Mouse (Mus musculus): ENCODE data around the gene Ssr3.
"Not testable (repeated sequence)": the region's sequence is repeated elsewhere in the genome, so short reads cannot be mapped to it uniquely, and the experiment has no call there.

Ssr3 gene

GRCm38 (mm10) chr3:65392421-65392817 lies at the start of gene Ssr3:
TSS of gene Ssr3 (minus strand) at chr3:65392623.
- DNase-seq (ENCODE audit: low spot score in 2 of 2) = peak; percentile 87 to 91

GRCm38 (mm10) chr3:65441586-65442111 lies 49.2 kb upstream of the Ssr3 start:
- DNase-seq (ENCODE audit: low spot score in 2 of 2) = no peak

DNA sequence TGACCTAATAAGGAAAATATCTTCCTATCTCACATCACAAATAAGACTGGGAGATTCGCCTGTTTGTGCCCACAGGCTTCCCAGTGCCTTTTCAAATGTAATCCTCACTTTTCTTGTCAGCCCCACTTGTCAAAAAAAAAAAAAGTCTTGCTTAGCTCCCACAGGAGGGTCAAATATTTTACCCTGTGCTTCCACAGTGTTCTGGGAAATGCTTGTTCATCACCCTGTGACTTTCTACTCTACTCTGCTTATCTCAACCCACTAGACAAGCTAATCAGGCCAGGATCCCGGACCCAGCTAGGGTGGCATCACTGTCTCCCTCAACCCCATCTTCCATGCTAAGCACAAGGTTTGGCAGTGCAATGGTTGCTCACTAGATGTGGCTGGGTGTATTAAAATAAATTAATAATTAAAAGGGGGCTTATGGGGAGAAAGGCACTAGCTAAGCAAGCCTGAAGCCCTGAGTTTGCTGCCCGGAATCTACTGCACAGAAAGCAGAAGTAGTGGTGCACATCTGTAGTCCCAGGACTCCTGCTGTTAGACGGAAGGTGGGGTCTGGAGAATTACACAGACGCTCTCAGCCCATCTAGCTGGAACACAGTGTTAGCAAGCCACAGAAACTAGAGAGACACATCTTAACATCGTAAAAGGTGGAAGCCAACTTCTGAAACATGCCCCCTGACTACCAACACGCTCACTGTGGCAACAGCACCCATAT lies 46.2 kb upstream of the Ssr3 start:
- DNase-seq (ENCODE audit: low spot score in 2 of 2) = no peak

DNA sequence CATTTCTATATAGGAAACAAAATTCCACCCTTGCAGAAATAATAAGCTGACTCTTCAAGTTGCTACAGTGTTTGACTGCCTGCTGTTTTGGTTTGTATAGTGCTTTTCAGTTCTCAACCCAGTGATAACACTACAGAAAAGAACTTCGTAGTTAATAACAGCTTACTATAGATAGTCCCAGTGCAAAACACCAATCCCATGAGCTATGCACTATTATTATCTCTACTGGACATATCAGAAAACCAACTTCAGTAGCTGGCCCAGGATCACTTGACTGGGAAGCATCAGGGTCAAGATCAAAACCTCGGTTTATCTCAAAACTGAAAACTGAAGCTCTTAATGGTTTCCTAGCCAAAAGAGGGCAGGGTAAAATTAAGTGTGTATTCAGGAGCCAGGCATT lies 43.4 kb upstream of the Ssr3 start:
- no peak for DNase-seq (ENCODE audit: low spot score in 2 of 2)

- DNase-seq (ENCODE audit: low spot score in 2 of 2) = no peak
Measured at GRCm38 (mm10) chr3:65435101-65435571, 42.7 kb upstream of the Ssr3 start.

DNA sequence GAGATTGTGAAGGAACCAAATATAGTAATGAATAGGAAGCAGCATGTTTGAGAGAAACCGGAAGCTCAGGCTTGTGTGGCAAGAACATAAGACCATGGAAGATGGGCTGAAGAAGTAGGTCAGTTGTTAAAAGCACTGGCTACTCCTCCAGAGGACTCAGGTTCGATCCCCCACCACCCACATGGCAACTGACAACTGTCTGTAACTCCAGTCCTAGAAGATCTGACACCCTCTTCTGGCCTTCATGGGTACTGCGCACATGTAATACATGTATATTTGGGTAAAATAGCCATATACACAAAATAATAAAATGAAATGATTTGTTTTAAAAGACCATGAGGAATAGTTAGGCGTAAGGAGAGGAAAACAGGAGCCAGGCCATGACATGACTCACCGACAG lies 39.8 kb upstream of the Ssr3 start:
- DNase-seq (ENCODE audit: low spot score in 2 of 2) = no peak

- no peak for DNase-seq (ENCODE audit: low spot score in 2 of 2)
Measured at GRCm38 (mm10) chr3:65419706-65420105, 27.3 kb upstream of the Ssr3 start.

DNA sequence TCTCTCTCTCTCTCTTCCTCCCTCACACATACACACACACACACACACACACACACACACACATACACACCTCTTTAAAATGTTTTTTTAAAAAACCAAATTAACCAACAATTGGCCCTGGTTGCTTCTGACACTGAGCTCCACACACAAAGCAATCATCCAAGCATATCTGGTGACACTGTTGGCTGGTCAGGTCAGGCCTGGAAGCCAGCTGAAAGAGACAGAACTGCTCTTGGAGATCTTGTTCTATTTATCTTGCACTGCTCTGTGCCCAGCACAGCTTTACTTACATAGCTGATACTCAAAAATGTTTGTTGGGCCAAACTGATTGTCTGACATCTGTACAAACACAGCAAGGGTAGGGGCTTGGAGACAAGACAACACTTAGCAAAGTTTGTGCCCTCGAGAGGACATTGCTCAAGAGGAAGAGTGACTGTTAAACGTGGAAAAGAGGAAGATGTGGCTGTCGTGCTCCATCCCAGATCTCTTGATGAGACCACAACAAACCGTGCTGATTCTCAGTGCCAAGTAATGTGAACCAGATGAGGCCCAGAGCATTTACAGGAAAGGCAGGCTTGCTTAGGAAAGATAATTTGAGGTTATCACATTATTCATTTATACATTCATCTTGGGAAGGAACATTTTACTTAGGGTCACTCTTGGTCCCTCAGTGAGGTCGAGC lies 25.6 kb upstream of the Ssr3 start:
- no peak for DNase-seq (ENCODE audit: low spot score in 2 of 2)

GRCm38 (mm10) chr3:65416571-65416970 lies 24.1 kb upstream of the Ssr3 start:
- DNase-seq (ENCODE audit: low spot score in 2 of 2) = no peak

- DNase-seq (ENCODE audit: low spot score in 2 of 2) = no peak
Measured at GRCm38 (mm10) chr3:65407891-65408290, 15.5 kb upstream of the Ssr3 start.

GRCm38 (mm10) chr3:65405781-65406180 lies 13.4 kb upstream of the Ssr3 start:
- DNase-seq (ENCODE audit: low spot score in 2 of 2) = no peak

DNA sequence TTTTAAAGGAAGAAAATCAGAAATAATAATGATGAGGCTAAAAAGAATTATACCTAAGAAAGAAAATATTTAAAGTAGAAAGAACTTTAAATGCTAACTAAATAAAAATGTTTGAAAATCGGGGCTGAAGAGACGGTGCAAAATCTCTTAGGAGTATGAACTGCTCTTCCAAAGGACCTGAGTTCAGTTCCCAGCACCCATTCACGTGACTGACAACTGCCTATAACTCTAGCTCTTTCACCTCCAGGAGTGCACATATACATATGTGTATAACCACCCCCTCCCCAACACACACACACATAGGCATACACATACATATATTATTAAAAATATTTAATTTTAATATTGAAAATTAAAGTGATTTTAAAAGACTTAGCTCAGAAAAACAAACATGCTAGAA lies 5.1 kb upstream of the Ssr3 start:
- DNase-seq (ENCODE audit: low spot score in 2 of 2) = no peak

DNA sequence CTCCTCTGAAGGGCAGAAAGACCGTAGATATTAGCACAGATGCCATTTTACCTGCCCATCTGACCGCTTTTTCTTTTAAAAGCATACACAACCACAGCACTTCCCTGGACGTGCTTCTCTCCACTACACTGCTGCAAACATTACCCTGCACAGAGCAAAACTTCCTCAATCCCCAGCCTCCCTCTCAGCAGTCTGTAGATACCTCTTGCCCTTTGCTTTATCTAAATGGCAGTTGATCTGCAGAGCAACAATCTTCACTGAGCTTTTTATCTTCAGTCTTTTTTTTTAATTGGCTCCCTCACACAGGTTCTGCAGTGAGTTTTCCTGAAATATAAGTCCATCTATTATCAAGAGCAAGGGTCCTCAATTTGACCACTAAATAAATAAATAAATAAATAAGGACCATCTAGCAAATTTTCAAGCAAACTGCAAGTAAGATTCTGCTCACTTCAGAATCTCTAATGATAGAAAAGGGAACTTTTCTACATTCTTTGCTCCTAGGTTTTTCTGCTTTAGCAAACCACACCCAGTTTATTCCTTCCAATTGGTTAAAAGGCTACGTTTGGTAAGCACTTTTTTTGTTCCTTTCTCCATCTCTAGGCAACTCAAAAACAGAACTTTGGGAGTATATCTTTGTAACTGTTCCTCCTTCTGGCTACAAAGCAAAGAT lies 4.5 kb upstream of the Ssr3 start:
- no peak for DNase-seq (ENCODE audit: low spot score in 2 of 2)

GRCm38 (mm10) chr3:65395111-65395510 lies 2.7 kb upstream of the Ssr3 start:
- not testable (repeated sequence) for DNase-seq (ENCODE audit: low spot score in 2 of 2)

- DNase-seq (ENCODE audit: low spot score in 2 of 2) = no peak
Measured at GRCm38 (mm10) chr3:65391784-65392420, 521 bp downstream of the Ssr3 start.

- DNase-seq (ENCODE audit: low spot score in 2 of 2) = no peak
Measured at GRCm38 (mm10) chr3:65391222-65391783, 1.1 kb downstream of the Ssr3 start.

DNA sequence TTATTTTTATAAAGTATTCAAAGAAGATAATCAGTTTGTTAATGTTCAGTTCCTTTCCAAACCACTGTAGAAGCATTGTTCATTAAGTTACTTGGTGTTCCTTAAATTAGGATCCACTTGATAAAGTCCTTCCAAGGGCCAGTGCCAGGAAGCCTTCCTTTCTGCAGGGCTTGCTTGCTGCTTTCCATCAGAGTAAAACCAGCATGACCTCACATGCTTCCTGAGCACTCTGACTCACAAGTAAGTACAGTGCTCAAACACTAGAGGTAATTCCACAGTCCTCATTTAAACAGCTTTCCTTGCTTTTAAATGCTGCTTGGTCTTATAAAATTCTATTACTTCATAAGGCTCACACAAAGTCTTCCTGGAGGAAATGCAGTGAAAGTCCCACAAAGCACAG lies 6.7 kb downstream of the Ssr3 start:
- no peak for DNase-seq (ENCODE audit: low spot score in 2 of 2)

GRCm38 (mm10) chr3:65384431-65384830 lies 8.0 kb downstream of the Ssr3 start:
- DNase-seq (ENCODE audit: low spot score in 2 of 2) = no peak

GRCm38 (mm10) chr3:65381094-65381493 lies 11.3 kb downstream of the Ssr3 start:
- DNase-seq (ENCODE audit: low spot score in 2 of 2) = no peak

DNA sequence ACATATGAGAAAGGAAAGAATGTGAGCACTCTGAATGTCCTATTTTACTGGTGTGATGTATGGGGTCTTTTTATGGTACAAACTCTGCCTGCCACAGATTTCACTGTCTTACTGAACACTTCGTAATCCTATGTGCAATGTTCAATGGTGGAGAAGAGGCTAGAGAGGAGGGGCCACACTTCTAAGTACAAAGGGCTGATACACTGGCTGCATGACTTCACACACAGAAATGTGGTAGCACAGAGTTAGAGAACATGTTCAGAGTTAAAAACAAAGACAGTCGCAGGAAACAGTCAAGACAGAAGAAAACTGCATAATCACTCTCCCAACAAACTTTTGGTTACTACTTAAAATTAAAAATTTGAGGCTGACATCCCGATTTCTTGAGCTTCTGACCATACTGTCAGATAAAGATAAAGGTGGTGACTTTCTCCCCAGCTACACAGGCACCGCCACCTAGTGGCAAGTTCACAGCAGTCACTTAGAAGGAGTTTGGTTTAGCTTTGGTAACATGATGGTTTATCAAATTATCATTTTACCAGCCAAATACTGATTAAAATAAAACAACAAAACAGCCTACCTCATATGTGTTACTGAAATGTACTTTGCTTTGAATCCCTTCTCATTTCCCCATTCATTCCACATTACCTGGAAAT lies 12.4 kb downstream of the Ssr3 start:
- DNase-seq (ENCODE audit: low spot score in 2 of 2) = peak in 1 of 2 experiments; percentile 11

- DNase-seq (ENCODE audit: low spot score in 2 of 2) = no peak
Measured at GRCm38 (mm10) chr3:65378724-65379123, 13.7 kb downstream of the Ssr3 start.
